Mouse (Mus musculus) megakaryocyte-erythroid progenitor cell, adult 5-6 weeks (primary cell): ENCODE measurements around the gene Ercc4. TPM values are rescaled to one million over a fixed set of nuclear protein-coding genes. Genes with fewer than 3 reads are reported as not detected.
"Not testable (repeated sequence)": the region's sequence is repeated elsewhere in the genome, so short reads cannot be mapped to it uniquely, and the experiment has no call there.

ENCODE experiments used
- ATAC-seq: replicated peaks from 2 replicates; pipeline ENCODE4 v1.8.0; 2016; ENCODE audit warnings: mild to moderate bottlenecking, inconsistent platforms; ENCODE audit not compliant: severe bottlenecking, poor library complexity, low FRiP score, low TSS enrichment
- total RNA-seq, 2 experiments: library from RNA; stranded (forward) in 1 of 2; stranded (reverse) in 1 of 2; fragments of 200-1000, 215-1000 nt in 1 of 2; fragments of >200 nt in 1 of 2; fragmentation: Nextera tagmentation in 1 of 2; gene quantifications; 2 replicates each; pipeline ENCODE4 v1.2.3; 2014 to 2017

Gene Ercc4
- 13.9 and 17.4 TPM in 2 replicates for total RNA-seq (2014; fragmentation: Nextera tagmentation)
- 9.4 and 14.4 TPM in 2 replicates for total RNA-seq (2017)

DNA sequence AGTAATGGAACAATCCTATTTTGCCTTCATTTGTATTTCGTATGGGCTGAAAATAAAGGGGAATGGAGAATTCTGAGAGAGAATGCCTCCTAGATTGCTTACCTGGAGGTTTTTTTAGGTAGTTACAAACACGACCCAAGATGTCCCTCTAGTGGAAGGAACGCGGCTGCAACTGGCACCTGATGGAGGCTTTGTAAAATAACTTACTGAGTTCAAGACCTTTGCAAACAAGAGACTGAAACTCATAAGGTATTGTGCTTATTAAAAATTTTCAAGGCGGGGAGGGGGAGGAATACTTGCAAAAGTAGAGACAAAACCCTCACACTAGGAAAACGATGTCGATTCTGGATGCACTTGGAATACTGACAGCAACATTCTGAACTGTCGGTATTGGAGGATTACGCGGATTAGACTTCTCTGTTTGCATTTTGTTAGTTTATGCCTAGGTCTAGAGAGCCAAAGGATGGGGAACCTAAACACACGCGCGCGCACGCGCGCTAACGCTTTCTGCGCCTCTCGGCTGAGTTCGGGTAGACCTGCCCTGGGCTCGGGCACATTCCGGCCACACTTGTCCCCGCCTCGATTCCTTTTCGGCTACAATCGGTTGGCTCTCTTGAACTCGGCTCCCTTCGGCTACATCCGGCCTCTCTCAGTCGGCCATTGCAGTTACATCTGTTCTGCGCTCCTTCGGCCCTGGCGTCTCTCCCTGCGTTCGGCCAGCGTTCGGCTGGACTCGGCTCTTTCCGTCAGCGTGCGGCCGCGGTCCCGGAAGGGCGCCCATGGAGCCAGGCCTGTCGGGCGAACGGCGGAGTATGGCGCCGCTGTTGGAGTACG is at the start of gene Ercc4:
Gene Ercc4, plus strand, starts transcription at position 529 of the 834 bp plus-strand sequence.
- ATAC-seq, result peak; percentile 99

DNA sequence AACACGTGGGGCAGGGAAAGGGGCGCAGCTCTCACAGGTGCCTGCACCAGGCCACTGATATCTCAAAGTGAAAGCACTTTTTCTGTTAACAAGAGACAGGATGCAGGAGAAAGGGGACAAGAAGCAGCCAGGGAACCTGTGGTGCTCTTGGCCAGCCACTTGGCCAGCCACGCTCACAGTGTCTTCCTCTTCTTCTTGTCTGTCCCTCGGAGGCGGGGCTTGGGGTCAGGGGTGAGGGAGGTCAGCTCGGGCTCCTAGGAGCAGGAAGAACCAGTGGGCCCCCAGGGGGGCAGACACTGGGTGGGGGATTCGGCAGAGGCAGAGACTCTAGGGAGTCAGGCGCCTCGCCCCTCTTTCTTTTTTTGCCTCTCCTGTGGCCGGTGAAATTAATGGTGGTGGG is 48.4 kb upstream of the Ercc4 start:
- 0 out of 2 replicates have a peak, but pooled peaks have one; percentile 4 for ATAC-seq

DNA sequence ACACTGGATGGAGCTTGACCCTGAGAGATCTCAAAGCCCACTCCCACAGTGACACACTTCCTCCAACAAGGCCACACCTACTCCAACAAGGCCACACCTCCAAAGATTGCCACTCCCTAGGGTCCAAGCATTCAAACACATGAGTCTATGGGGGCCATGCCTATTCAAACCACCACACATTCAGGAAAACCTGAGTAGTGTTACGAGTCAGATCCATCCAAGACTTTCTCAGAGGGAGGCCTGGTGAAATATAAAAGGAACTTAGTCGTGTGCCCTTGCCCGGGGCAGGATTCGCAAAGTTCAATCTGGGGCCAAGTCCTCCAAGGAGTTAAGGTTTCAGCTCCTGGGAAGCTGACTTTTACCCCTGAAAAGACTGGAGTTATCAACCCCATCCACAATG is 35.3 kb upstream of the Ercc4 start:
- ATAC-seq, result no peak

DNA sequence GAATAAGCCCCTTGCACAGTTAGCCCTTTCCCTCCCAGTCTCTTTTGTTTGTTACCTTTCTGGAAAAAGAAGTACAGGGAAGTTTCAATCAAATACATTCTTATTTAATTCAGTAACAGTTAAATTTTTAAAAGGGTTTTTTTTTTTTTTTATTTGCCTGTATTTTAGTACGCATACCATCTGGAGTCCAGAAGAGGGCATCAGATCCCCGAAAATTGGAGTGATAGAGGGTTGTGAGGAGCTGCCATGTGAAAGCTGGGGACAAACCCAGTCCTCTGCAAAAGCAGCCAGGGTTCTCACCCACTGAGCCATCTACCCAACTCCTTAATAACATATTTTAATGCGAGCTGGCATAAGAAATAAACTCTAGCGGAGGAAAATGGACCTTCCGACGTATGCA is 29.3 kb upstream of the Ercc4 start:
- no peak for ATAC-seq

DNA sequence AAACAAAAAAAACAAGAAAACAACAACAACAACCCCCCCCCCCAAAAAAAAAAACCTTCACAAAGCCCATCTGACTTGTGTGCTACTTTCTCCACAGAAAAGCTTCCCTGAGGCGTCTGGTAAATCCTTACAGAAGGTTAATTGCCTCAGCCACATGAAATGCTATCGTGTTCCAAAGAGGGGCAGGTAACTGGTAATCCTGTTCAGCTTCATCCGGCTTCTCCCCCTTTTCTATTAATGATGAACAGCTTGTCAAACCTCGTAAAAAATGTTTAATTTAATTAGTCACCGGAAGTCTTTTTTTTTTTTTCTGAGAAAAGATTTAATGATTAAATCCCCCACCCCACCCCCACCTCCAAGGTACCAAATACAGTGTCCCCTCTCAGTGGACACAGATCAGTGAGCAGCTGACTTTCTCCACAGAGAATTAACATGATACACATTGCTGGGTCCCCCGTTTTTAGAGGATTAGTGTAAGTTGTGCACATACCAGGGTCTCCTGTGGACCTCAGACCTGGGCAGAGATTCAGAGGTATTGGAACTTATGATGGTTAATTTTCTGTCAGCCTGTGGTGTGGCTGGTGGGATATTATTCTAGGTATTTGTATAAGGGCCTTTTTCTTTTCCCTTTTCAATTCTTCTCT is 26.2 kb upstream of the Ercc4 start:
- no peak for ATAC-seq

DNA sequence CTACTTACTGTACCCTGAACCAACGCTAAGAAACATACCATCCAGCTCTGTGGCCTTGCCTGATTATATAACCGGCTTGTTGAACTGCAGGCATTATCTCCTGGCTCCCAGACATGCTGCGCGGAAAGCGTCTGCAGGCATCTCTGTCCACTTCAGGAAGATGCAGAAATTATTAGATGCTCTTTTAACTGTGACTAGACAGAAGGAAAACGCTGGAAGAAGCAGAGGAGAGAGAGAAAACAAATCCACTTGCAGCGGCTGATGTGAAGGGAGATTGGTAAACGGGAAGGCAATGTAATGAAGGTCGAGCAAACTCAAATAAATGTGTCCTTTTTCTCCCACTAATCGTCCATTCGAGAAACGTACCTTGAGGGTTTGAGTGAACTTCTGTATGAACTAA is 1.1 kb upstream of the Ercc4 start:
- no peak for ATAC-seq

DNA sequence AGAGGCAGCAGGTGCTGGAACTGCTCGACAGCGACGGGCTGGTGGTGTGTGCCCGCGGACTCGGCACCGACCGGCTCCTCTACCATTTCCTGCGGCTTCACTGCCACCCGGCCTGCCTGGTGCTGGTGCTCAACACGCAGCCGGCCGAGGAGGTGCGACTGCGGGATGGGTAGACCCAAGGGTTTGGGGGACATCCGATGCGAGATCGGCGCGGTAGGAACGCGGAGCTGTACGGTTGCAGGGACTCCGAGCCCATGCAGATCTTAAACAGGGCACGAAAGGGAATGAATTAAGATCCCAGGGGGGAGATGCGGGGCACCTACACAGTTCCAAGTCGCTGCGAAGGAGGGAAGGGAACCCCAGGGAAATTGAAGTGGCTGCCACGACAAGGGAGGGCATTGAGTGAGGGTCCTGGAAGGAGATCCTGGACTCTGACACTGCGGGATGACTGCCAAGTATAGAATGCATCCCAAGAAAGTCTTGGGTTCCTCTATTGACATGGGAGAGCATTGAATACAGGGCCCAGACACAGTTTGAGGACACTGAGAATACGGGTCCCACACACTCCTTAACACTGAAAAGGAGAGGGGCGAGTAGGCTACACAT is 609 bp downstream of the Ercc4 start:
- ATAC-seq, result peak; percentile 55; the same call in 1 of the 2 replicates

DNA sequence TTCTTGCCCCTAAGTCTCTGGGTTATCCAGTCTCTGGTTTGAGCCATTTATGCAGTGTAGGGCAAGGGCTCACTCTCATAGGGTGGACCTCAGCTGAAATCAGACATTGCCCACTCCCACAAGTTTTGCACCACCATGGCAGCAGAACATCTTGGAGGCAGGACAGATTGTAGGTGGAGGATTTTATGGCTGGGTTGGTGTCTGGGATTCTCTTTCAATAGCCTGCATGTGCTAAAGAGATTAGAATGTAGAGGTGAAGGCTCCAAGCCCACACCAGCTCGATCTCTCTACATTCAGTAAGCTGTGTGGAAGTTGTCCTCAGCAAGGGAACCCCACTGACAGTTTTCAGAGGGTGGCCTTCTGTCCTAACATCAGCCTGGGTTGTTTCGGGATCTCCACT is 5.3 kb downstream of the Ercc4 start:
- no peak for ATAC-seq

DNA sequence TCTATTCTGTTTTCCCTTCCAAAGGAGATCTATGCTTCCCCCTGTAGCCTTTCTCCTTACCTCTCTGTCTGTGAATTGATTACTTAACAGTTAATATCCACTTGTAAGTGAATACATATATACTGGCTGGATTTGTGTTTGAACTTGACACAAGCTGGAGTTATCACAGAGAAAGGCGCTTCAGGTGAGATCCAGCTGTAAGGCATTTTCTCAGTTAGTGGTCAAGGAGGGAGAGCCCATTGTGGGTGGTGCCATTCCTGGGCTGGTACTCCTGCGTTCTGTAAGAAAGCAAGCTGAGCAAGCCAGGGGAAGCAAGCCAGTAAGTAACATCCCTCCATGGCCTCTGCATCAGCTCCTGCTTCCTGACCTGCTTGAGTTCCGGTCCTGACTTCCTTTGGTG is 6.0 kb downstream of the Ercc4 start:
- ATAC-seq, result not testable (repeated sequence)

DNA sequence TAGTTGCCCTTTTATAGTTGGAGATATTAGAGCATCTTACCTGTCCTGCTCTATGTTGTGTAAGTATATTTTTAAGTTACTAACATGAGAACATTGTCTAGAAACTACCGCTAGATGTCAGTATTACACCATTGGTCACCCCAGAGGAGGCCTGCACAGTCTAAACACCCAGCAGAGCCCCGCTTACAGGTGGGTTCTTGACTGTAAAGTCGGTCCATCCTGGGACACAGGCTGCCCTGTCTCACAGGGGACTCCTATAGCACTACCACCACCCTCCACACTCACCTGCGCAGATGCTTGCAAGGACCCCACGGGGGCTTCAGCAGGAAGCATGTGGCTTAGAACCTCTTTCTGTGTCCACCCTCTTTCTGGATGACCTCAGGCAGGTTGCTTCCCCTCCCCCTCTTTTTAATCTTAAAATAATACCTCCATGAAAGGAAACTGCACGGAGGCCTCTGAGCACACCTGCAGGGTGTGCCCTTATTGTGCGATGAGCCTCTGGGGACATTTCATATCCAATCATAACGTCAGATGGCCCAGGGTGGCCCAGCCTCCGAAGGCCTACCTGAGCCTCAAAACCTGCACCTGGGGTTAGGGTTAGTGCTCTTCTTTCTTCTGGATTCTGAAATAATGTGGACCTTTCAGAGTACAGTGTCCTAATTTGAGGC is 7.9 kb downstream of the Ercc4 start:
- ATAC-seq, result peak; percentile 84

DNA sequence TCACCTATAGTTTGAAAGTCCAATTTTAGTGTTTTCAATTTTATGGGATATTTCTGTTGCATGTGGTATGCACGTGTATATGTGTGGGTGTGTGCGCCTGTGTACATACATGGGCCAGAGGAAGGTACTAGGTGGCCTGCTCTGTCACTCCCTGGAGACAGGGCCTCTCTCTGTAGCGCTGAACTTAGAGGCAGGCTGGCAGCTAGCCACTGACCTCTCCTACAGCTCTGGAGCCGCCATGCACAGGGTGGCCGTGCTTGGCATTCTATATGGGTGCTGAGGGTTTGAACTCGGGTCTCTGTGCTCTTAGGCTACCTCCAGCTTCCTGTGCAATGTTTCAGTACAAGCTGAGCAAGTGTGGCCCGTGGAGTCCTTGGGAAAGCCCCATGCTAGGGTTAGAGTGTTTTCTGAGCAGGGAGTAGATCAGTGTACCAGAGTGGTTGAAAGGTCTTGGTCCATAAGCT is 8.5 kb downstream of the Ercc4 start:
- no peak for ATAC-seq

DNA sequence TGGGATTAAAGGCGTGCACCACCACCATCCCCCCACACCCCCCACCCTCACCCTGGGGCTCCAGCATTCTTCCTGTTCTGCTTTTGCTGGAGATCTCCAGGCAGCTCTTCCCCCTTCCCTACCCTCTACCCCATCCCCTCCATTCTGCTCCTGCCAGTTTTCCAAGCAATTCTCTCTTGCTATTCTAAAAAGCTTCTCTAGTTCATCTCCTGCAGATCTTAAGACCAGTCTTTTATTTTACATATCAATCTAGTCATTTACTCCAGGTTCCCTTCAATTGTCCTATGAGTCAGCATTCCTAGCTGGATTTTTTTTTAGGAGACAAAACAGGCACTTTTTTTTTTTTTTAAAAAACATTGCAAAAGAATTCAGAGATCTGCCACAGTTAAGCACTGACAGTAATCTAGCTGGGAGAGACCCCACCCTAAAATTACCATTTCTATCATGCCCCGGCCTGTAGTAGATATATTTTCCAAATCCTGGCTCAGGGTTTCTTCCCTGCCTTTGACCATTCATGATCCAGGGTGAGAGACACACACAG is 9.3 kb downstream of the Ercc4 start:
- no peak for ATAC-seq

DNA sequence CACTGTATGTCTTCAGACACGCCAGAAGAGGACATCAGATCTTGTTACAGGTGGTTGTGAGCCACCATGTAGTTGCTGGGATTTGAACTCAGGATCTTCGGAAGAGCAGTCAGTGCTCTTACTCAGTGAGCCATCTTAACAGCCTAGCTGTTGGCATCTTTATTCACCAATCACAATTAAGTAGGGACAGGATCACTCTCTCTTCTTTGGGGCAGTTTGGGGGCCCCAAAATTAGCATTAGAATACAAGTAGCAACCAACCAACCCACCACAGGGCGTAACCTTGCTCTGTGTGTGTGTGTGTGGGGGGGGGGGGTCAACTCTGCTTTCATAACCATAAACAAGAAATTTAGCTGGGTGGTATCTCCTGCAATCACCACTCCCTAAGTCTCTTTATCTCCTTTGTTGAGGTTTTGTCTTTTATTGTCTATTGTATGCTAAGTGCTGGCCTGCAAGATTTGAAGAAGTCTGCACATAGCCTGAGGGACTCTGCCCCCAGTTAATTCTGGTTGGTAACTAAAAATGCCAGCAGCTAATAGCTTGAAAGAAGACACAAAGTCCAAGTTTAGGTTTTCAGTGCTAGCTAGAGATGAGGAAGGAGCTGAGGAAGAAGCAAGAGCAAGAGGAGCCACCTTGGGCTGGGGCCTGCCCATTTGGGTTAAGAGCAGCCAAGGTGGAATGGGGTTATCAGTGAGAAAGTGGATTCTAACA is 10.3 kb downstream of the Ercc4 start:
- ATAC-seq, result no peak

DNA sequence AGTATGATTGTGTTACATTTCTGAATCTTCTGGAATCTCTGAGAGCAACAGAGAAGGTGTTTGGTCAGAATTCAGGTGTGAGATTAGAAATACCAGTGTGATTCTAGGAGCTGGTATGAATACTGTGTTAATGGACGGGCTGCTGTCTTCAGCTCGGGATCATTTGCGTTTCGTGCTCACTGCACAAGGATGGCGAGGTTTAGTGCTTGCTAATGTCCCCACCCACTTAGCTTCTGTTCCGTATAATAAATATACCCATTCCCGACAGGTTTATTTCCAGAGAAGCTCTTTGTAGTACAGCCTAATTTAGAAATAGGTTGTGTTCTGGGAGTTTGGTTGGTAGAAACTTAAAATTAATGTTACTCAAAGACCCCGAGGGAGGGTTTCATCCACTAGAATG is 15.9 kb downstream of the Ercc4 start:
- no peak for ATAC-seq

DNA sequence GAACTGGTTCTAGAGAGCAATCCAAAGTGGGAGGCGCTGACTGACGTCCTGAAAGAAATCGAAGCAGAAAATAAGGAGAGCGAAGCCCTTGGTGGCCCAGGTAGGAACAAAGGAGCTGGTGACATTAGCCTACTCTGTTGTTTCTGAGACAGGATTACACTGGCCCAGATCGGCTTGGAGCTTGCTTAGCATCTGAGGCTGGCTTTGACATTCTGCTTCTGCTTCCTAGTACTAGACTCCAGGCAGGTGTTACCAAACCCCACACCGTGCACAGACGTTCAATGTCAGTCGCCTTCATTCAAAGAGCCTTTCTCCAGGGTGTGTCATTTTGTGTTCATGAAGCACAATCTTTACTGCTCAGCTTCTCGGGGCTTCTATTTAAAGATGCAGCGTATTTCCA is 18.1 kb downstream of the Ercc4 start:
- ATAC-seq, result no peak

DNA sequence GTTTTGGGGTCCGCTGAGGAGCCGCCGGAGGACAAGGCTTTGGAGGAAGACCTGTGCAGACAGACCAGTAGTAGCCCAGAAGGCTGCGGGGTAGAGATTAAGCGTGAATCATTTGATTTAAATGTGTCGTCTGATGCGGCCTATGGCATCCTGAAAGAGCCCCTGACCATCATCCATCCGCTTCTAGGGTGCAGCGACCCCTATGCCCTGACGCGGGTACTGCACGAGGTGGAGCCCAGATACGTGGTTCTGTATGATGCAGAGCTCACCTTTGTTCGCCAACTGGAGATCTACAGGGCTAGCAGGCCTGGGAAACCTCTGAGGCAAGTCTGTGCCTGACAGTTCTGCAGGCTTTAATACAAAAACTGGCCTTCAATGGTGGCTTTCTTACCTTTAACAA is 20.9 kb downstream of the Ercc4 start:
- ATAC-seq, result peak; percentile 63; the same call in 1 of the 2 replicates

DNA sequence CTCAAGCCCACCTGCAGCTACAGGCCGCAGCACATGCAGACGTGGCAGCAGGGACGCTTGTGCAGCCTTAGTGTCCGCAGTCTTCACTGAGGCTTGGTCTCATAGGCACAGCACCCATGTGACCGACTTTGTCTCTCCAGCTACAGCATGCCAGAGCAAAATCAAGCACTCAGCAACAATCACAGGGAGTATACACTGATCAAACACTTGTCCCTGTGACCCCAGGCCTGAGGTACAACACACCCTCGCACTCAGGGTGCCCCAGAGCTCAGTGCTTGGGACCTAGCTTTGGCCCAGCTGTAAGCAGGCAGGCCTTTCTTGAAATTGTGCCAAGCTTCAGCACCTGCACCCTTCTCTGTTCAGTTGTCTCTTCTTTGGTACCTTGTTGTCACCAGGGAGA is 31.7 kb downstream of the Ercc4 start:
- ATAC-seq, result no peak

DNA sequence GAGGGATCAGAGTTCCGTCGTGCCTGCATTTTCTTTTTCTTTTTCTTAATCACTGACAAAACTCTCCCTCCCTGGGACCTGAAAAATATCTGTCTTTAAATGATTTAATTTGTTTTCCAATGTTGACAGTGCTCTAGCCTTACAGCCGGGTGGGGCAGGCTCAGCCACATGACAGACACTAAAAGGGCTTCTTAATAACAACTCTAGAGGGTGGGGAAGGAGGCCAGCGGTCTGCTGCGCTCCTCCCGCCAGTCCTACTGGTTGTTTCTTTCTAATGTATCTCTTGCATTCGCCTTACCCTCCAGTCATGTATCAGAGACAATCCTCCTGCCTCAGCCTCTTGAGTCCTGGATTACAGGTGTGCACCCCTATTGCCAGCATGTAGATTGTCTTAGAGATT is 34.4 kb downstream of the Ercc4 start:
- no peak for ATAC-seq
